Mouse (Mus musculus) small intestine, adult 2 months (tissue): ENCODE data around the gene Kcnj5.

Source experiments
- CTCF ChIP-seq: fragments of 200-500 bp; IDR thresholded peaks from 2 replicates; pipeline ENCODE4 v1.5.1; 2012; ENCODE audit warnings: low read depth, mild to moderate bottlenecking, control low read depth, inconsistent platforms, low read length, moderate library complexity, mixed read lengths; ENCODE audit not compliant: insufficient replicate concordance, insufficient read length; ENCODE audit errors: extremely low read depth
- POLR2A ChIP-seq: fragments of 200-500 bp; IDR thresholded peaks from 2 replicates; pipeline ENCODE4 v1.6.1; 2012; ENCODE audit warnings: low read depth, mild to moderate bottlenecking, control low read depth, inconsistent platforms, low read length, moderate library complexity

DNA sequence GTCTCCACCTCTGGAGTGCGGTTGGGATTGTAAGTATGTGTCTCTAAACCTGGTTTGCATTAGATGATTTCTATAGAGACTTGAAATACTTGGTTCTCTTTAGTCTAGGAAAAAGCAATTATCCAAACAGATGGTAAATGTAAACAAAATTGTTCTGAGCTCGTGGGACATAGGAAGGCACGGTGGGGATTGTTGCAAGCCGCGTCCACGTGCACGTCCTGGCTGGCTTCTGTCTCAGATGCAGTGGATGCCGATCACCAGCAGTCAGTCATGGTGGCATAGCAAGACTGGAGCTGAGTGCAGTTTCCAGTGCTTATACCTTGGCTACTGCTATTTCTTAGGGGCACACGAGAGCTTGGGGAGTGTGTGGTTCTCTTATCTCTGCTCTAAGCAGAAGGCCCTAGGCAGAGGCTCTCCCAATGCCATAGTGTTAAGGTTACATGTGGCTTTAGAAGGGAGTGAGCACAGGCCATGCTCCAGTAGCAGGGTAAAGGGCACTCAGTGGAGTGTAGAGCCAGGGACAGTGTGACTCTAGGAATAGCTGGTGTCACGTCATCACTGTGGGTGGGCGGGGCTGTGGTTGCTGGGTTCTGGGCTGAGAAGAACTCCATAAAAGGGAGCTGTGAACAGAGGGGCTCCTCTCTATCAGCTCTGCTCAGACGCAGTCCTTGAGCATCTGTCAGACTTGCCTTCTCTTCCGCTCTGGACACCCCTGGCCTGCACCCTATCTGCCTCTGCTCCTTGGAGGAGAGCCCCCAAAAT is 8.6 kb downstream of the Kcnj5 start:
- TF ChIP-seq POLR2A, result no peak
- TF ChIP-seq CTCF, result no peak
